Mouse (Mus musculus) cerebellum, adult 8-10 months (tissue): ENCODE data around the gene Upf1.
A peak's percentile ranks its signal among the peaks of the same experiment; 100 is the strongest.

Experiments used
- DNase-seq: peaks from one replicate; pipeline ENCODE4 v3.0.0; 2022

Gene Upf1

DNA sequence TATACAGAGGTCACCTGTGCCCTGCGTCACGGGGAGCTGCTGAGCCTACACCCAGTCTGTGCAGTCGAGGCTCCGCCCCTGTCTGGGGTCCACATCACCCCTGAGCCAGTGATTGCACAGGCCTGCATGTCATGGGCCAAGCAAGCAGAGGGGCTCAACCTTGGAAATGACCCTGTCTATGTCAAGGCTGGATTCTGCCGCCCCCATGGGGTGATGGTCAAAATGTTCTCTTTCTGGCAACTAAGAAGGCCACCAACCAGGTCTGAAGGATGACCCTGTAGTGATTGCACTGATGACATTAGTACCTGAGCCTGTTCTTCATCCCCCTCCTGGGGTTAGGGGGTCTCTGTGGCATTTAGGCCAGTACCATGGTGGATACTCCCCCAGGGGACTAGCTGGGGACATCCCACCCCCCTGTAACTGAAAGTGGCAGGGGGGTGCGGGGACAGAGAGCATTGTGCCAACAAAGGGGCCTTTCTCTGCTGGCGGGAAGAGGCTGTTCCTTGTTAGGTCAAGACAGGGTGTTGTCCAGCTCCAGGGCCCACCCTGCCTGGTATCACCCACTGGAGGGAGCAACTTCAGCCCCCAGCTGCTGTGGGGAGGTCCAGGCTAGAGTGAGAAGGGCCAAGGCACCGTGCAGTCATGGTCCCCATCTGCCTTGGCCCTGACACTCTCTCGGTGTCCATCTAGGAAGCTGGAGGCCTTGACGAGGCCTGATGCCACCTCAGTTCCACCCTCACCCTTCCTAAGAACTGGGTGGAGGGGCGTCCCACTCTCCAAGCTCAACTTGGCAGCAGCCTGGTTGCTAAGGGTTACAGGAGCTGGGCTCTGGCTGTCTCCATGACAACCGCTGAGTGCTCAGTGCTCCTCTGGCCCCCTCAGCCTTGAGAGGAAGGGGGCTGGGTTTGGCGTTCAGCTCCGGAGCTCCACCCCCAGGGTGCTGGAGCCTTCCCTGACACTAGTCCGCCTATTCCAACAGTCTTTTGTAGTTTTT lies 36.3 kb downstream of the Upf1 start:
- DNase-seq = peak; percentile 54

DNA sequence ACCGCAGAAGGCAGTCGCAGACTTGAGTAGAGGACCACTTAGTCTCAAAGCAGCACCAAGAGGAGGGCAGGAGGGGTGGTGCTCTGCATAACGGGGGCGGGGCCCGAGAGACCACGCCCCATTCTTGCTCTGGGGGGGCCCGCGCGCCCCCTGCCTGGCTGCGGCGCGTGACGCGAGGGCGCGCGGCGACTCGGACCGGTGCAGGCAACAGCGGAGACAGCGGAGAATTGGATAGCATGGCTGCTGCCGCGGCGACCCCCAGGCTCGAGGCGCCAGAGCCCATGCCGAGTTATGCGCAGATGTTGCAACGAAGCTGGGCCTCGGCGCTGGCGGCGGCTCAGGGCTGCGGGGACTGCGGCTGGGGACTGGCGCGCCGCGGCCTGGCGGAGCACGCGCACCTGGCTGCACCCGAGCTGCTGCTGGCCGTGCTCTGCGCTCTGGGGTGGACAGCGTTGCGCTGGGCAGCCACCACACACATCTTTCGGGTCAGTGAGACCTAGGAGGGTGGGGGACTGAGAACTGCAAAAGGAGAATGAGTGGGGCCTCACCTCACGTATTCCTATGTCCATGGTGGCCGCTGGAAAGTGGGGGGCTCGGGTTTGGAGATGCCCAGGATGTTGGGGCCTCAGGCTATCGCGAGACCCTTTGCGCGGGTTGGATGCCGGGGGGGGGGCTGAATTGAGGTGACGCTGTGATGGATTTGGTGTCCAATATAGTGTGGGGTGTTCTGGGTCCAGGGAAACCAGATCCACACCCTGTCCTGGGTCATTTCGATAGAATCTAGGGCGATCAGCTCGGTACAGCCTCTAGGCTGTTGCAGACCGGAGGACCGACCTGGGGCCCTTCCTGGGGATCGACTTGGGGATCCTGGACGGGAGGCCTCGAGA lies 37.2 kb downstream of the Upf1 start, which contains the start of gene Cers1:
Gene Cers1 (plus strand): TSS at position 152 of the 887 bp plus-strand sequence.
- peak; percentile 78 for DNase-seq

- no peak for DNase-seq
These were observed 39.7 kb downstream of the Upf1 start for GRCm38 (mm10) chr8:70313399-70313798.

- DNase-seq = no peak
These were observed 43.8 kb downstream of the Upf1 start for GRCm38 (mm10) chr8:70309311-70309710.

DNA sequence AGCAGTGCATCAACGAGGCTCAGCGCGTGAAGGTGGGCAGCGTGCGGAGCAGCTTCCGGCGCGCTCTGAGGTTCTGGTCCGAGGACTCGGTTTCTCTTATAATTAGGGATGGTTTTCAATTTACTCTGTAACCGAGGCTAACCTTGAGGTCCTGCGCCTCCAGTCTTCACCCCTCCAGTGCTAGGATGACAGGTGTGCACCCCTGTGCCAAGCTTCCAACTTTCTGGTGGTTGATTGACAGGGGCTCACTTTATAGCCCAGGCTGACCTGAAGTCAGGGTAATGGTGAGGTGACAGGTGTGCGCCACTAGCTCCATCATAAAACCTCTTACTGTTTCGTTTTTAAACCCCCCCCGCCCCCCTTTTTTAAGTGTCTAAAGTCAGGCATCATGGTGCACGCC lies 50.2 kb downstream of the Upf1 start:
- DNase-seq = no peak

- DNase-seq = peak; percentile 94
These were observed 50.7 kb downstream of the Upf1 start, which contains the start of the genes Ddx49 and Cope for GRCm38 (mm10) chr8:70302358-70302890. TSS of gene Ddx49 (minus strand) at chr8:70302489. TSS of gene Cope (plus strand) at chr8:70302518.

- DNase-seq = no peak
These were observed 52.2 kb downstream of the Upf1 start for GRCm38 (mm10) chr8:70300881-70301280.

DNA sequence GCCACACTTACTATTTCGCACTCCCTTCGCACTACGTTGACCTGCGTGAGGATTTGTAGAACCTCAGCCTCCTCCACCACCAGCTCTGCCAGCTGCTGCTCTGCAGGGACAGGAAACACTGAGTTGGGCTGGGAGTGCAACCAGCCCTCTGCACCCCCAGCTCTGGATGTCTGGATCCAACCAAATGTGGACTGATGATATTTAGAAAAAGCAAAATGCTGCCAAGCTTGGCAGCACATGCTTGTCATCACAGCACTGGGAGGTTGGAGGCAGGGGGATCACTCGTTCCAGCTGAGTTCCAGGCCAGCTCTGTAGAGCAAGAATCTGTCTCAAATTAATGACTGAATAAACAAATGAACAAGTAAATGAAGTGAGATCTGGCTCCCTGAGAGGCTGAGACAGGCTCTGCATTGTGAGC lies 59.1 kb downstream of the Upf1 start:
- no peak for DNase-seq

DNA sequence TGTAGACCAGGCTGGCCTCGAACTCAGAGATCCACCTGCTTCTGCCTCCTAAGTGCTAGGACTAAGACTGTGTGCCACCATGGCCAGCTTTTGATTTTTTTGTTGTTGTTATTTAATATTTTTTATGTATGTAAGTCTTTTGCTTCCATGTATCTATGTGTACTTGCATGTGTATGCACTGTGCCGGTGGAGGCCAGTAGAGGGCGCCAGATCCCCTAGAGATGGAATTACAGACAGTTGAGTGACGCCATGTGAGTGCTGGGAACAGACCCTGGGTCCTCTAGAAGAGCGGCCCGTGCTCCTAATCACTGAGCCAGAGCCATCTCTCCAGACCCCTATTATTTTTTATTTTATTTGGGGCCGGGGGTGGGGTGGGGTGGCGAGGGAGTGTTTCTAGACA lies 66.3 kb downstream of the Upf1 start:
- DNase-seq = no peak

GRCm38 (mm10) chr8:70285304-70285703 lies 67.8 kb downstream of the Upf1 start:
- DNase-seq = no peak

DNA sequence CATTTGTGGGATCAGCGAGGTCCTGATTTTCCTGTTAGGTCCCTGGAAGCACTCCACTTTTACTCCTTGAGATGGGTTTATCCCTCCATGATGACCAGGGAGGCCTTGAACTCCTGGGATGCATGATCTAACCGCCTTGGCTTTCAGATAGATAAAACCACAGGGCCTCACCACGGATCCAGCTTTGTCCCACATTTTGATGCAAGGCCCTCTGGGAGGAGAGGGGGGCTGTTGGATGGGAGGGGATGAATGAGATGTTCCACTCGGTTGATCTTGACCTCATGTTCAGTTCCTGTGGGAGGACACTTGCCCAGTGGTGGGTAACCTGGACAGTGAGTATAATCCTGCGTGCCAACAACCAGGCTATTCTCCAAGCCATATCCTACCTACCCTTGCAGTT lies 68.7 kb downstream of the Upf1 start:
- DNase-seq = no peak

GRCm38 (mm10) chr8:70283136-70284077 lies 69.7 kb downstream of the Upf1 start:
- no peak for DNase-seq

- DNase-seq = peak; percentile 46
These were observed 70.4 kb downstream of the Upf1 start, which contains the start of gene Homer3 for GRCm38 (mm10) chr8:70282603-70283135. TSS of gene Homer3 (plus strand) at chr8:70282827.
